Mouse (Mus musculus): ENCODE data around the gene Shbg.

Gene Shbg

GRCm38 (mm10) chr11:69617805-69618204 lies at the start of gene Shbg:
TSS of gene Shbg (minus strand) at chr11:69617905.
- no peaks in the 10 kb centered on the region for H3K36me3 ChIP-seq (ENCODE audit: control insufficient read depth, insufficient read depth, low read length, poor library complexity, severe bottlenecking)
- no peak for DNase-seq (ENCODE audit: low read depth, low spot score)
- H3K27me3 ChIP-seq (ENCODE audit: control insufficient read depth, insufficient read depth, low read length, poor library complexity, severe bottlenecking) = no peaks in the 10 kb centered on the region

- Histone ChIP-seq H3K36me3 (ENCODE audit: control insufficient read depth, insufficient read depth, low read length, poor library complexity, severe bottlenecking) (peaks cover 15% of the 10 kb centered on the region), H3K27me3 (ENCODE audit: control insufficient read depth, insufficient read depth, low read length, poor library complexity, severe bottlenecking) (no peaks in the 10 kb centered on the region)
- DNase-seq (ENCODE audit: low read depth, low spot score) = no peak
These were observed 48.9 kb upstream of the Shbg start for GRCm38 (mm10) chr11:69666665-69667005.

GRCm38 (mm10) chr11:69665961-69666664 lies 48.4 kb upstream of the Shbg start, which contains the start of gene Cd68:
TSS of gene Cd68 (minus strand) at chr11:69666153.
- DNase-seq (ENCODE audit: low read depth, low spot score) = peak; percentile 91
- Histone ChIP-seq H3K36me3 (ENCODE audit: control insufficient read depth, insufficient read depth, low read length, poor library complexity, severe bottlenecking) (peaks cover 15% of the 10 kb centered on the region), H3K27me3 (ENCODE audit: control insufficient read depth, insufficient read depth, low read length, poor library complexity, severe bottlenecking) (no peaks in the 10 kb centered on the region)

- H3K27me3 ChIP-seq (ENCODE audit: control insufficient read depth, insufficient read depth, low read length, poor library complexity, severe bottlenecking) = no peaks in the 10 kb centered on the region
- peaks cover 15% of the 10 kb centered on the region for H3K36me3 ChIP-seq (ENCODE audit: control insufficient read depth, insufficient read depth, low read length, poor library complexity, severe bottlenecking)
- no peak for DNase-seq (ENCODE audit: low read depth, low spot score)
These were observed 47.8 kb upstream of the Shbg start for GRCm38 (mm10) chr11:69665457-69665960.

GRCm38 (mm10) chr11:69664841-69665240 lies 47.1 kb upstream of the Shbg start:
- DNase-seq (ENCODE audit: low read depth, low spot score) = no peak
- peaks cover 15% of the 10 kb centered on the region for H3K36me3 ChIP-seq (ENCODE audit: control insufficient read depth, insufficient read depth, low read length, poor library complexity, severe bottlenecking)
- H3K27me3 ChIP-seq (ENCODE audit: control insufficient read depth, insufficient read depth, low read length, poor library complexity, severe bottlenecking) = no peaks in the 10 kb centered on the region

GRCm38 (mm10) chr11:69663795-69664194 lies 46.1 kb upstream of the Shbg start:
- no peaks in the 10 kb centered on the region for H3K27me3 ChIP-seq (ENCODE audit: control insufficient read depth, insufficient read depth, low read length, poor library complexity, severe bottlenecking)
- DNase-seq (ENCODE audit: low read depth, low spot score) = no peak

GRCm38 (mm10) chr11:69662967-69663671 lies 45.4 kb upstream of the Shbg start:
- Histone ChIP-seq H3K36me3 (ENCODE audit: control insufficient read depth, insufficient read depth, low read length, poor library complexity, severe bottlenecking) (peaks cover 10% of the 10 kb centered on the region; the same call in 1 of the 2 replicates), H3K27me3 (ENCODE audit: control insufficient read depth, insufficient read depth, low read length, poor library complexity, severe bottlenecking) (no peaks in the 10 kb centered on the region)
- no peak for DNase-seq (ENCODE audit: low read depth, low spot score)

More at GRCm38 (mm10) chr11:69663795-69664194, 46.1 kb upstream of the Shbg start:
- H3K36me3 ChIP-seq (ENCODE audit: control insufficient read depth, insufficient read depth, low read length, poor library complexity, severe bottlenecking) = peaks cover 10% of the 10 kb centered on the region; the same call in 1 of the 2 replicates

- no peaks in the 10 kb centered on the region for H3K27me3 ChIP-seq (ENCODE audit: control insufficient read depth, insufficient read depth, low read length, poor library complexity, severe bottlenecking)
- peak; percentile 97 for DNase-seq (ENCODE audit: low read depth, low spot score)
- peaks cover 4% of the 10 kb centered on the region; the same call in 1 of the 2 replicates for H3K36me3 ChIP-seq (ENCODE audit: control insufficient read depth, insufficient read depth, low read length, poor library complexity, severe bottlenecking)
These were observed 44.7 kb upstream of the Shbg start, which contains the start of gene Mpdu1 for GRCm38 (mm10) chr11:69662213-69662966. TSS of gene Mpdu1 (minus strand) at chr11:69662642.

GRCm38 (mm10) chr11:69661221-69661881 lies 43.6 kb upstream of the Shbg start:
- DNase-seq (ENCODE audit: low read depth, low spot score) = no peak
- no peaks in the 10 kb centered on the region for H3K27me3 ChIP-seq (ENCODE audit: control insufficient read depth, insufficient read depth, low read length, poor library complexity, severe bottlenecking)
- 0 out of 2 replicates have a peak, but pooled peaks cover 4% of the 10 kb centered on the region for H3K36me3 ChIP-seq (ENCODE audit: control insufficient read depth, insufficient read depth, low read length, poor library complexity, severe bottlenecking)

GRCm38 (mm10) chr11:69657462-69657881 lies 39.8 kb upstream of the Shbg start:
- Histone ChIP-seq H3K27me3 (ENCODE audit: control insufficient read depth, insufficient read depth, low read length, poor library complexity, severe bottlenecking) (no peaks in the 10 kb centered on the region), H3K36me3 (ENCODE audit: control insufficient read depth, insufficient read depth, low read length, poor library complexity, severe bottlenecking) (no peaks in the 10 kb centered on the region; the same call in 1 of the 2 replicates)
- no peak for DNase-seq (ENCODE audit: low read depth, low spot score)

GRCm38 (mm10) chr11:69656617-69657461 lies 39.1 kb upstream of the Shbg start:
- peak; percentile 79 for DNase-seq (ENCODE audit: low read depth, low spot score)
- H3K36me3 ChIP-seq (ENCODE audit: control insufficient read depth, insufficient read depth, low read length, poor library complexity, severe bottlenecking) = peaks cover 2% of the 10 kb centered on the region
- no peaks in the 10 kb centered on the region for H3K27me3 ChIP-seq (ENCODE audit: control insufficient read depth, insufficient read depth, low read length, poor library complexity, severe bottlenecking)

GRCm38 (mm10) chr11:69656065-69656455 lies 38.4 kb upstream of the Shbg start:
- no peak for DNase-seq (ENCODE audit: low read depth, low spot score)
- H3K36me3 ChIP-seq (ENCODE audit: control insufficient read depth, insufficient read depth, low read length, poor library complexity, severe bottlenecking) = peaks cover 6% of the 10 kb centered on the region
- H3K27me3 ChIP-seq (ENCODE audit: control insufficient read depth, insufficient read depth, low read length, poor library complexity, severe bottlenecking) = no peaks in the 10 kb centered on the region

GRCm38 (mm10) chr11:69655264-69656064 lies 37.8 kb upstream of the Shbg start, which contains the start of gene Sox15:
TSS of gene Sox15 (plus strand) at chr11:69655314.
- DNase-seq (ENCODE audit: low read depth, low spot score) = peak; percentile 72
- Histone ChIP-seq H3K27me3 (ENCODE audit: control insufficient read depth, insufficient read depth, low read length, poor library complexity, severe bottlenecking) (no peaks in the 10 kb centered on the region), H3K36me3 (ENCODE audit: control insufficient read depth, insufficient read depth, low read length, poor library complexity, severe bottlenecking) (peaks cover 11% of the 10 kb centered on the region)
